Mouse (Mus musculus): ENCODE data around the gene Slit3. TPM values are rescaled to one million over a fixed set of nuclear protein-coding genes. Genes with fewer than 3 reads are reported as not detected.

The Slit3 gene
- polyA plus RNA-seq, 1 experiment from 2014 or later, result 50.0 TPM

DNA sequence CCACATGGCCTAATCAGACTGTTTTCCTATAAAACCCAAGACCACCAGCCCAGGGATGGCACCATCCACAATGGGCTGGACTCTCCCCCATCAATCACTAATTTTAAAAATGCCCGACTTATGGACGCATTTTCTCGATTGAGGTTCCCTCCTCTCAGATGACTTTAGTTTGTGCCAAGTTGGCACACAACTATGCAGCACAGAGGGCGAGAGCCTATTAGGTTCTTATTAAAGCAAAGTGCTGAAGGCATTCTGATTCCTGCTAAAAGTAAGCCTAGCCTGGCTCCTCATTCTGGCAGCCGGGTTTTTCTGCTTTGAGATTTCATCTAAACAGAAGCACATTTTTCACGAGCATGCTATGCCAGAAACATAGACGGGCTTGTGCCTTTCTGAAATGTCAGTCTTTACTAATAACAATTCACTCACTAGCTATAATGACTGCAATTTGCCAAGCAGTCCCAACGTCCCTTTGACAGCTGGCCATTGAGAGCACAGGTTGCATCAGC lies 605.4 kb downstream of the Slit3 start:
- H3K27ac ChIP-seq, result no peak overlapping the region
- no peaks in the 10 kb centered on the region for H3K27me3 ChIP-seq
- no peaks in the 10 kb centered on the region for H3K9me3 ChIP-seq (replicated peaks)
- H3K36me3 ChIP-seq, result no peaks in the 10 kb centered on the region
- ATAC-seq (ENCODE audit: low FRiP score), result no peak
- H3K4me3 ChIP-seq, result no peak overlapping the region
- H3K4me1 ChIP-seq, result no peaks in the 10 kb centered on the region
- 77% methylated on average over 8 of the region's 8 CpGs for WGBS
- H3K9ac ChIP-seq, result no peak overlapping the region
- H3K4me2 ChIP-seq (replicated peaks), result no peak overlapping the region

DNA sequence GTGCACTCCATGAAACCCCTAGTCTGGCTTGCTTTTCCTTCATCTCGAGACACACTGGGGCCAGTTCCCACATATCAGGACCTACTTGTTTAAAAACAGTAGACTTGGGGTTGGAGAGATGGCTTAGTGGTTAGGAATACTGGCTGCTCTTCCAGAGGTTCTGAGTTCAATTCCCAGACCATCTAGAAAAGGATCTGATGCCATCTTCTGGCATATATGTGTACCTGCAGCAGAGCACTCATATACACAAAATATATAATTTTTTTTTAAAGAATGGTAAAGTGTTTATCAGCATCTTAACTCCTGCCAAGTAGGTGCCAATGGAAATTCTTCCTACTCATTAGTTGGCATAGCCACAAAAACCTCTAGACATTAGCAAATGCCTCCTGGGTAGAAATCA lies 607.2 kb downstream of the Slit3 start:
- Histone ChIP-seq H3K9ac (no peak overlapping the region), H3K9me3 (replicated peaks) (no peaks in the 10 kb centered on the region), H3K4me1 (no peaks in the 10 kb centered on the region), H3K27me3 (no peaks in the 10 kb centered on the region), H3K36me3 (no peaks in the 10 kb centered on the region), H3K27ac (no peak overlapping the region), H3K4me3 (no peak overlapping the region), H3K4me2 (replicated peaks) (no peak overlapping the region)
- WGBS, result 94% methylated on average over 1 of the region's 1 CpGs
- ATAC-seq (ENCODE audit: low FRiP score), result no peak

DNA sequence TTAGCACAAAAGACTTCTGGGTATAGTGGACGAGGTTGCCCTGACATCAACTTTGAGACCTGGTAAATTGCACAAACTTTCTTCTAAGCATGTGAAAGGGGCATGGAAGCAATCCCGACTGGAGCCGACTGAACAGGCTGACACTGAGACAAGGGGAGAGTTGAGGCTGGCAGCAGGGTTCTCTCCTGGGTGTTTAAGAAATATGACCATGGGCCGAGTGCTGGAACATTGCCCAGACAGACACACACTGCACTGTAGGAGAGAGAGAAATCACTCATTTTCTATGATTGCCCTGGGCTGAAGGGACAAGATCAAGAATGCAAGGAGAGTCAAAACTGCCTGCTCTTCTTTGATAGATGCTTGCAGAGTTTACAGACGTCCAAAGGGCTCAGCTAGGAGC lies 608.2 kb downstream of the Slit3 start:
- Histone ChIP-seq H3K4me1 (no peaks in the 10 kb centered on the region), H3K4me3 (no peak overlapping the region), H3K4me2 (replicated peaks) (no peak overlapping the region), H3K9ac (no peak overlapping the region), H3K36me3 (no peaks in the 10 kb centered on the region), H3K27ac (no peak overlapping the region), H3K27me3 (no peaks in the 10 kb centered on the region), H3K9me3 (replicated peaks) (no peaks in the 10 kb centered on the region)
- no peak for ATAC-seq (ENCODE audit: low FRiP score)
- WGBS, result 52% methylated on average over 5 of the region's 5 CpGs

DNA sequence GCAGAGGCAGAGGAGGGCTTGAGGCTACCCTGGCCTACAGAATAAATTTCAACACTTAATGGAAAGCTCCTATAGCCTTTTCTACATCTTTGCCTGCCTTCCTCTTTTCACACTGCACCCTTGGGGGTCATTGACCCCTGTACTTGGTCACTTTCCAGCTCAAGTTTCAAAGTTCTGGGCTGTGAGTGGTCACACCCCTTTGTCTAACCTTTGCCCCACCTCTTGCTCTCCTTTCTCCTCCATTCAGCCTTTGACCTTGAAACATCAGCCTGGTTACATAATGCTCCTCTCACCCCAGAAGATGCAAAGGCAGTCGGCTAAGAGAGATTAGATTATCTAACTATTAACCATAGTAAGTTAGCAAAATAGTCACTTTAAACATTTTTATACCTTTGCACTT lies 611.3 kb downstream of the Slit3 start:
- Histone ChIP-seq H3K27ac (no peak overlapping the region), H3K36me3 (no peaks in the 10 kb centered on the region), H3K4me3 (no peak overlapping the region), H3K9me3 (replicated peaks) (no peaks in the 10 kb centered on the region), H3K27me3 (no peaks in the 10 kb centered on the region), H3K4me2 (replicated peaks) (no peak overlapping the region), H3K9ac (no peak overlapping the region), H3K4me1 (no peaks in the 10 kb centered on the region)
- ATAC-seq (ENCODE audit: low FRiP score), result no peak
- WGBS, result 53% methylated on average over 1 of the region's 1 CpGs

DNA sequence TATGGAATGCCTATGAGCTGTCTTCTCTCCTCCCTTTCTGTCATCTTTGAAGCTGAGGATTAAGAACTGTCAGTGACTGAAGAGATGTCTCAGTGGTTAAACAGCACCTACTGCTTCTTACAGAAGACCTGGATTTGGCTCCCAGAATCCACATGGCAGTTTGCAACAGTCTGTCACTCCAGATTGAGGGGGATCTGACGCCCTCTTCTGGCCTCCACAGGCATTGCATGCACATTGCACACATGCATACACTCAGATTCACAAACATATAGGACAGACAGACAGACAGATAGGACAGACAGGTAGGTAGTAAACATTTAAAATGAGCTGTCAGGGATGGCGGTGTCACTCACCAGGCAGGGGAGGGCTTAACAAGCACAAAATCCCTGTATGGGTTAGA lies 615.8 kb downstream of the Slit3 start:
- Histone ChIP-seq H3K4me2 (replicated peaks) (no peak overlapping the region), H3K9me3 (replicated peaks) (no peaks in the 10 kb centered on the region), H3K4me1 (no peaks in the 10 kb centered on the region), H3K27ac (no peak overlapping the region), H3K9ac (no peak overlapping the region), H3K4me3 (no peak overlapping the region), H3K27me3 (no peaks in the 10 kb centered on the region), H3K36me3 (no peaks in the 10 kb centered on the region)
- WGBS, result 67% methylated on average over 2 of the region's 2 CpGs
- ATAC-seq (ENCODE audit: low FRiP score), result no peak

DNA sequence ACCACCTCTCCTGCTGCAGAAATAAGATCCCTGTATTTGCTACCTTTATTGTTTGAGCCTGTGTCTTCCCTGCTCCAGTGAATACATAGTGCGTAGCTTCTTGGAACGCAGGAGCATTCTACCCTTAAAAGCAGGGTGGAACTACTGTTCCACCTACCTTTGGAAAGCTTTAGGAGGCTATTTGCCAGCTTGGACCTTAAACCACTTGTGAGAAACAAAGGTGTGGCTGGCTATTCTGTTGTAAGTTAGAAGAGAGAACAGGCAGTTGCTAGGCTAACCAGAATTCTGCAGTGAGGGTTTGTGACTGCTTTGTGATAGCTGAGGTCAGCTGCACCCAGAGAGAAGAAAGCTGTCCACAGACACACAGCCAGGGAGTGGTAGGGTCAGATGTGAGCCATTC lies 616.2 kb downstream of the Slit3 start:
- WGBS, result 96% methylated on average over 2 of the region's 2 CpGs

DNA sequence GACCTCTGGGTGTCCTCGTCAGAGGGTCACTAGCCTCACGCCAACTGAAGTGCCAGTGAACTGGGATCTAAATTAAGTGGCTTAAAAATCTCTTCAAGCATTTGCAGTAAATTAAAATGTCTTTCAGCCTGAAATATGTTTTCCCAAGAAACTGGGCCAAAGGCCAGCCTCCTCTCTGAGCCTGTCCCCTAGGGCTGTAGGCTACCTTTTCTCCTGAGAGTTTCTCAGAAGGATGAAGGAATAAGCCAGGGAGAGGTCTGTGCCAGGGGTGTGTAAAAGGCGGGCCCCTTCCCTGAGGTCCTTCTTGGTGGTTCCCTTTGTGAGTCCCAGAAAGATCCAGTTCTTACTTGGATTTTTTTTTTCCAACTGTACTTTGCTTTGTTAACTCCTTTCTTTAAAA lies 617.1 kb downstream of the Slit3 start:
- Histone ChIP-seq H3K9me3 (replicated peaks) (no peaks in the 10 kb centered on the region), H3K9ac (no peak overlapping the region), H3K27ac (no peak overlapping the region), H3K4me1 (no peaks in the 10 kb centered on the region), H3K4me2 (replicated peaks) (no peak overlapping the region), H3K36me3 (no peaks in the 10 kb centered on the region), H3K4me3 (no peak overlapping the region), H3K27me3 (no peaks in the 10 kb centered on the region)
- 77% methylated on average over 3 of the region's 3 CpGs for WGBS
- ATAC-seq (ENCODE audit: low FRiP score), result no peak

More for the DNA sequence above, 616.2 kb downstream of the Slit3 start:
- H3K27me3 ChIP-seq, result no peaks in the 10 kb centered on the region
- no peak overlapping the region for H3K27ac ChIP-seq
- no peak overlapping the region for H3K4me3 ChIP-seq
- no peaks in the 10 kb centered on the region for H3K4me1 ChIP-seq
- no peak for ATAC-seq (ENCODE audit: low FRiP score)
- H3K9me3 ChIP-seq (replicated peaks), result no peaks in the 10 kb centered on the region
- no peaks in the 10 kb centered on the region for H3K36me3 ChIP-seq
- H3K9ac ChIP-seq, result no peak overlapping the region
- H3K4me2 ChIP-seq (replicated peaks), result no peak overlapping the region

DNA sequence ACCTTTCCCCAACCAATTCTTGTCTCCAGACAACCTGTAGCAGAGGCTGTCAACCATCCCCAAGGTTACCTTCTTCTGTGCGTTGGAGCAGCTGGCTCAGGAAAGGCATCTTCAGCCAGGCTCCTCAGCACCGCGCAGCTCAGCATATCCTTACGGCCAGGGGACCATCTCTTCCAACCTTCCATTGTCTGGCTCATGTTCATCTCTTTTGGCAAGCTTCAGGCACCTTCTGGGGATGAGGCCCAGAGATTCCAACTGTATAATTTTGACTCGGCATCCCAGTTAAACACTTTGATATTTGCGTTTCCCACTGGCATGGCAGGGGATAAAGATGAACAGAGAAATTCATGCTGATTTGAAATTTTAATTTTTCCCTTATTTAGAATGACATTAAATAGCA lies 622.6 kb downstream of the Slit3 start:
- H3K4me2 ChIP-seq (replicated peaks), result no peak overlapping the region
- H3K27me3 ChIP-seq, result no peaks in the 10 kb centered on the region
- H3K27ac ChIP-seq, result no peak overlapping the region
- no peak for ATAC-seq (ENCODE audit: low FRiP score)
- no peak overlapping the region for H3K4me3 ChIP-seq
- H3K9ac ChIP-seq, result no peak overlapping the region
- no peaks in the 10 kb centered on the region for H3K36me3 ChIP-seq
- no peaks in the 10 kb centered on the region for H3K4me1 ChIP-seq
- 0 out of 2 replicates have a peak, but pooled peaks cover 4% of the 10 kb centered on the region for H3K9me3 ChIP-seq (replicated peaks)
- 95% methylated on average over 6 of the region's 6 CpGs for WGBS

DNA sequence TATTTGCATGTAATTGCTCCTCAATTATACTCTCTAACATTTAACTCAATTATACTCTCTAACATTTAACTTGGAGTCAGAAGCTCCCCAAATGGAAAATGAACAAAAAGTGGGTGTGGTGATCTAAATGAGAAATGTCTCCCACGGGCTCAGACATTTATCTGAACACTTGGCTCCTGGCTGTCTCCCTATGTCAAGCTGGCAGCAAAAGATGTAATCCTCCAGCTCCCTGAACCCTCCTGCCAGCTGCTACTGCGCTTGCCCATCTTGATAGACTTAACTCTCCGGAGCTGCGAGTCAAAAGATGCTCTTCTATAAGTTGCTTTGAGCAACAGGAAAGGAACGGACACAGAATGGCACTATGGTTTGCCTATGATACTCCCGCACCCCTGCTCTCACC lies 623.5 kb downstream of the Slit3 start:
- H3K4me1 ChIP-seq, result no peaks in the 10 kb centered on the region
- H3K9ac ChIP-seq, result no peak overlapping the region
- no peak overlapping the region for H3K4me2 ChIP-seq (replicated peaks)
- H3K27me3 ChIP-seq, result no peaks in the 10 kb centered on the region
- H3K27ac ChIP-seq, result no peak overlapping the region
- H3K9me3 ChIP-seq (replicated peaks), result 0 out of 2 replicates have a peak, but pooled peaks cover 4% of the 10 kb centered on the region
- 91% methylated on average over 6 of the region's 6 CpGs for whole genome bisulfite sequencing
- ATAC-seq (ENCODE audit: low FRiP score), result no peak
- no peaks in the 10 kb centered on the region for H3K36me3 ChIP-seq
- H3K4me3 ChIP-seq, result no peak overlapping the region

DNA sequence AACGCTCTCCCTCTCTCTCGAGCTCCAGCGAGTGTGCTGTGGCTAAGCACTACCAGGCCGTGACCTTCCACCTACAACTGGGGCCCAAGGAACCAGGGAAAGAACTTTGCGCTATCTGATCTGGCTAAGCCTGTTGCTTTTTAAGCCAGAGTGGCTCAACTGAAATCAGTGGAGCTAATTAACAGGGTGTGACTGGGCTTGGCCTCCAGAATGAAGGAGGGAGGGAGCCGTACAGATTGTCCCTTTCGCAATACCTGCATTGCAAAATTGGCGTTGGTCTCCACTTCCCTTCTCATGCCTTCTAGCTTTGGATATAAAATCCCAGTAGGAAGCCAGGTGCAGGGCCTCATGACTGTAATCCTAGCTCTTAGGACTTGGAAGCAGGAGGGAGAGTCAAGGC lies 629.6 kb downstream of the Slit3 start:
- H3K9me3 ChIP-seq (replicated peaks), result no peaks in the 10 kb centered on the region
- no peak overlapping the region for H3K27ac ChIP-seq
- no peak for ATAC-seq (ENCODE audit: low FRiP score)
- no peaks in the 10 kb centered on the region for H3K36me3 ChIP-seq
- H3K4me2 ChIP-seq (replicated peaks), result no peak overlapping the region
- WGBS, result 71% methylated on average over 8 of the region's 8 CpGs
- no peak overlapping the region for H3K9ac ChIP-seq
- no peak overlapping the region for H3K4me3 ChIP-seq
- no peaks in the 10 kb centered on the region for H3K27me3 ChIP-seq
- no peaks in the 10 kb centered on the region for H3K4me1 ChIP-seq

DNA sequence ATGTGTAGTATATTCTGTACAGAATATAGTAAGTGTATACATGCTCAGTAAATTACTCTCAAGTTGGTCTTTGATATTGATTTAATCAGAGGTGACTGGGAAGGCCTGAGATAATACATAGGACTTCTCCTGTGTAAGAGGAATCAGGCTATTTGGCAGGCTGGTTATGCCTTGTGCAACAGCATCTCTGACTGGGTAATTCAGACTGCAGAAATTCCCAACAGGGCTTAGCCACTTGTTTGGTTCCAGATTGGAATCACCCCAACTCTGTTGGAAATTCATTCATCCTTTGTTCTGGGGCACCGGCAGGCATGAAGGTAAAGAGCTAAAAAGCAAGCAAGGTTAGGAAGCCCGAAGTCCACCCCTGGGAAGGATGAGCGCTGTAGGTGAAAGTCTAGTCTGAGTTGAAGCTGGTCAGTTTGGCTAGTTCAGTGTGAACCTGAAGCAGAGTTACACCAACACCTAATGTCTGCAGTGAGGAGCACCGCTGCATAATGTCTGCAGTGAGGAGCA lies 633.9 kb downstream of the Slit3 start:
- Histone ChIP-seq H3K9me3 (replicated peaks) (no peaks in the 10 kb centered on the region), H3K27ac (no peak overlapping the region), H3K4me2 (replicated peaks) (no peak overlapping the region), H3K36me3 (no peaks in the 10 kb centered on the region), H3K4me3 (no peak overlapping the region), H3K4me1 (no peaks in the 10 kb centered on the region), H3K9ac (no peak overlapping the region), H3K27me3 (no peaks in the 10 kb centered on the region)
- no peak for ATAC-seq (ENCODE audit: low FRiP score)
- WGBS, result 92% methylated on average over 4 of the region's 4 CpGs

DNA sequence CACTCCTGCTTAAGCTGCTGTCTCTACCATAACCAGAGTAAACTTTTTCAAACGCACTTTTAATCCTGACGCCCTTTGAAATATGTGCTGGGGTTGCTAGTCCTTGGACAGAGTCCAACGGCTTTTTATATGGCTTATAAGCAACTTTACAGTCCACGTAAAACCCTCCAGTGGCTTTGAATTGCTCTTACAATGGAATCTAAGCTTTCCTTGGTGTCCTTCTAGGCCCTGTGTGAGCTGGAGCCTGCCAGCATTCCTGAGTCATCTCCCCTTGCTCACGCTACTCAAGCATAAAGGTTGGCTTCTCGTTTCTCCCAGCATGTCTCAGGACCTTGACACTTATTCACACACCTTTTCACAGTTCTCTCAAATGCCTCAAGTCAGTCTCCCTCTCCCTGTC lies 634.5 kb downstream of the Slit3 start:
- WGBS, result 69% methylated on average over 6 of the region's 6 CpGs
- Histone ChIP-seq H3K27me3 (no peaks in the 10 kb centered on the region), H3K27ac (no peak overlapping the region), H3K9me3 (replicated peaks) (no peaks in the 10 kb centered on the region), H3K4me1 (no peaks in the 10 kb centered on the region), H3K4me3 (no peak overlapping the region), H3K36me3 (no peaks in the 10 kb centered on the region), H3K9ac (no peak overlapping the region), H3K4me2 (replicated peaks) (no peak overlapping the region)
- no peak for ATAC-seq (ENCODE audit: low FRiP score)

DNA sequence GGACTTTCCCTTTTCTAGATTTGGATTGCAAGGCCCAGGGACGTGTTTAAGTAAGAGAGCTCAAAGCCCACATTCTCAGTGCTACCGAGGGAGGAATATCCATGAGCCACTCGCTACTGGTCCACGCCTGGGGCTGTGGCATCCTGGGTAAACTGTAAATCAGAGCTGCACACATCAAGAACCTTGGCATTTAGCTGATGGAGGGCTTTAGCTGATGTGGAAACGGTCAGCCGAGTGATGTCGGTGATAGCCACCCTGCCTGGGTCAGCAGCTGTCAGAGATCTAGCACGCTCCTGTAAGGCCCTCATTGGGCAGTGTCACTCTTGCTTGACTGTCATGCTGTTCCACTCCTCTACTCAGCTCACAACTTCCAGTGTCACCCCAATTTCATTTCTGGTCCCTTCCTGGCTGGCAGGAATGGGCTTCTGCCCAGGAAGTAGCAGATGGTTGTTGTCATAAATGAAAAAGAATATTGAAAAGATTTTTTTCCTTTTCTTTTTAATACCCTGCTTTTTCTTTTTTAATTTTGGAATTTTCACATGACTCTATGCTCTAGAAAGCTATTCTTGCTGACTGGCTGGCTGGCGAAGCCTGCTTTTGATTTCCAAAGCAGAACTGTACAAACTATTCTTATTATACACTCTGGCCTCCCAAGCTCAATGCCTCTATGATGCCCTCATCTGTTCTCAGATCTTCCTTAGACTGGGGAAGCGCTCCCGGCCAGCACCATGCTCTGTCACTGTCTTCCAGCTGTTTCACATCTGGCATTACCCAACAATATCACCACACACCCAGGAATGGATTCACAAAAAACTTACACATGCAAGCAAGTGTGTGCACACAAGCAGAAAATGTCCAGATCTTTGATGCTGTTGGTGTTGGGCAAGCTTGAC lies 635.6 kb downstream of the Slit3 start:
- no peak overlapping the region for H3K9ac ChIP-seq
- no peak overlapping the region for H3K4me2 ChIP-seq (replicated peaks)
- no peak for ATAC-seq (ENCODE audit: low FRiP score)
- H3K4me1 ChIP-seq, result no peaks in the 10 kb centered on the region
- WGBS, result 82% methylated on average over 11 of the region's 11 CpGs
- H3K9me3 ChIP-seq (replicated peaks), result no peaks in the 10 kb centered on the region
- H3K4me3 ChIP-seq, result no peak overlapping the region
- H3K36me3 ChIP-seq, result no peaks in the 10 kb centered on the region
- H3K27me3 ChIP-seq, result no peaks in the 10 kb centered on the region
- H3K27ac ChIP-seq, result no peak overlapping the region

Measured in hindbrain, embryonic 12.5 days (tissue).